Mouse (Mus musculus): ENCODE results near the gene Csmd2. TPM values are rescaled to one million over a fixed set of nuclear protein-coding genes. Genes with fewer than 3 reads are reported as not detected.
"Not testable (repeated sequence)": the region's sequence is repeated elsewhere in the genome, so short reads cannot be mapped to it uniquely, and the experiment has no call there.

Gene Csmd2
- polyA plus RNA-seq, 1 experiment from 2014 or later, result 0.32 TPM

DNA sequence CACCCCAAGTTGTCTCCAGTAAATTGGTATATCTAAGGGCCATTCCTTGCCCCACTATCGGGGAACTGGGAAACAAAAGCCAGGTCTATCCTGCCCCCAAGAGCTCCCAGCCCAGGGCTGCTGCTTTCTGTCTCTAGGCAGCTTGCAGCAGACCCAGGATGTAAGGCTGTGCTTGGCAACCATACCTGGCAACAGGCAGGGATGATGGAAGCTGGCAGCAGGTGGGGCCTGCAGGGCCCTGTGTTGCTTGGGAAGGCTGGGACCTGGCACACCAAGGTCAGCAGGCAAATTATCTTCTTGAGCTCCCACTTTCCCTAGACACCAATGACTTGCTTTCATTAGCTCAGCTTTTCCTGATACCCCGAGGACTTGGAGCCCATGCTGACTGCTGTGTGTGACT, 31.8 kb downstream of the Csmd2 start:
- no peak for ATAC-seq (ENCODE audit: insufficient read depth, low FRiP score)
- Histone ChIP-seq H3K4me1 (ENCODE audit: control insufficient read depth, insufficient read depth, low read length) (no peaks in the 10 kb centered on the region), H3K4me3 (replicated peaks; ENCODE audit: low read length) (no peak overlapping the region), H3K9me3 (replicated peaks; ENCODE audit: control insufficient read depth, low read length) (no peaks in the 10 kb centered on the region), H3K36me3 (ENCODE audit: control insufficient read depth, insufficient read depth, low read length) (no peaks in the 10 kb centered on the region), H3K4me2 (ENCODE audit: low read depth, low read length) (no peak overlapping the region), H3K27me3 (ENCODE audit: control insufficient read depth, insufficient read depth, low read length) (no peaks in the 10 kb centered on the region), H3K27ac (ENCODE audit: low read length) (no peak overlapping the region), H3K9ac (ENCODE audit: low read length) (no peak overlapping the region)
- 72% methylated on average over 2 of the region's 2 CpGs for WGBS

DNA sequence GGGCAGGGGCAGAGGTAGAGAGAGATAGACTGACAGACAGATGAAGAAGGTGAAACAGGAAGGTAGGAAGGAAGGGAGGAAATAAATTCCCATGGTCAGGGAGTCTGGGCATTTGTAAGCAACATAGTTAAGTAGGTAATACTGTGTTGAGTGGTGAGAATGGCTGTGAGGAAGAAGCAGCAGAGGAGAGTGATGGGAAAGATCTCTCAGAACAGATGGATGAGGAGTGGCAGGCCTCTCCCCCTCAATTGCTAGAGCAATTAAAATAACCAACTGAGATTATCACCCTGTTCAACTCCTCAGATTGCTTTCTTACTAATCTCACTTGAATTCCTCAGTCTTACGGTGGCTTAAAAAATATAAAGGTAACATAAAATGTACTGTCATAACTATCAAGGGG, 40.6 kb downstream of the Csmd2 start:
- no peak for ATAC-seq (ENCODE audit: insufficient read depth, low FRiP score)
- Histone ChIP-seq H3K36me3 (ENCODE audit: control insufficient read depth, insufficient read depth, low read length) (no peaks in the 10 kb centered on the region), H3K9ac (ENCODE audit: low read length) (no peak overlapping the region), H3K9me3 (replicated peaks; ENCODE audit: control insufficient read depth, low read length) (no peaks in the 10 kb centered on the region), H3K27ac (ENCODE audit: low read length) (no peak overlapping the region), H3K4me2 (ENCODE audit: low read depth, low read length) (no peak overlapping the region), H3K27me3 (ENCODE audit: control insufficient read depth, insufficient read depth, low read length) (no peaks in the 10 kb centered on the region), H3K4me1 (ENCODE audit: control insufficient read depth, insufficient read depth, low read length) (no peaks in the 10 kb centered on the region), H3K4me3 (replicated peaks; ENCODE audit: low read length) (no peak overlapping the region)
- 87% methylated on average over 1 of the region's 1 CpGs for WGBS

DNA sequence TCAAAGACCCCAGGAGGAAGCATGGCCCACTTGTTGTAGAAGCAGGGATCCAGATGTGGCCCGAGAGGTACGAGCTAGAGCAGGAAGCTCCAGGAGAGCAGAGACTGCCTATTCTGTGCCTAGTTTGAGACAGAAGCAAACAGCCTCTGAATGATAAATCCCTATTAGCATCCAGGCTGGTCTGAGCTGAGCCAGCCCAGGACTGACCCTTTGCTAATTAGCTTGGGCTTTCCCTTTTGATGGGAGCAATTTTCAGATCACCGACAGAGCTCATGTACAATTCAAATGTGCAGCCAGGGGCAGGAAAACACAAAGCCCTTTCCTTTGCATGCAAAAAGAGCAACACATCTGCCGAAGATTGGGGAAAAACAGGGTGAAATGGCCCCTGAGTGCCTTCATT, 54.2 kb downstream of the Csmd2 start:
- no peak overlapping the region for H3K4me2 ChIP-seq (ENCODE audit: low read depth, low read length)
- no peak overlapping the region for H3K4me3 ChIP-seq (replicated peaks; ENCODE audit: low read length)
- no peak overlapping the region for H3K9ac ChIP-seq (ENCODE audit: low read length)
- no peaks in the 10 kb centered on the region for H3K4me1 ChIP-seq (ENCODE audit: control insufficient read depth, insufficient read depth, low read length)
- no peak for ATAC-seq (ENCODE audit: insufficient read depth, low FRiP score)
- H3K36me3 ChIP-seq (ENCODE audit: control insufficient read depth, insufficient read depth, low read length), result no peaks in the 10 kb centered on the region
- no peak overlapping the region for H3K27ac ChIP-seq (ENCODE audit: low read length)
- H3K27me3 ChIP-seq (ENCODE audit: control insufficient read depth, insufficient read depth, low read length), result no peaks in the 10 kb centered on the region
- H3K9me3 ChIP-seq (replicated peaks; ENCODE audit: control insufficient read depth, low read length), result no peaks in the 10 kb centered on the region
- 74% methylated on average over 4 of the region's 4 CpGs for WGBS

DNA sequence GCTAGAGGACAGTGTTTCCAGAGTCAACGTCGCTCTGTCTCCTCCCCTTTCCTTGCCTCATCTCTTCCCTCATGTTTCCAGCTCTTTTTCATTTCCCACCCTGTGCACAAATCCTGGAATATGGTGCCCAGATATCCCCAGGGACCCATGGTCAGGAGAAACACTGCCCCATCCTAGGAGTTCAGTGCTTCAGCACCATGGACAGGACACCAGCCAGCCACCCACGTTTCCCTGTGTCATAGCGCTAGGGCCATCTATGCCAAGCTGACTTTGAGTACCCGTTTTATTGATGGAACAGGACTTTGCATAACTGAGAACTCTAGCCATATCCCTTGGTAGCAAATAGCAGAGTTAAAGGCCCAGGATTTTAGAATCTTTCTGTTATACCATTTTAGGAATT, 55.0 kb downstream of the Csmd2 start:
- H3K27ac ChIP-seq (ENCODE audit: low read length), result no peak overlapping the region
- H3K9me3 ChIP-seq (replicated peaks; ENCODE audit: control insufficient read depth, low read length), result no peaks in the 10 kb centered on the region
- H3K4me3 ChIP-seq (replicated peaks; ENCODE audit: low read length), result no peak overlapping the region
- H3K9ac ChIP-seq (ENCODE audit: low read length), result no peak overlapping the region
- no peaks in the 10 kb centered on the region for H3K4me1 ChIP-seq (ENCODE audit: control insufficient read depth, insufficient read depth, low read length)
- ATAC-seq (ENCODE audit: insufficient read depth, low FRiP score), result no peak
- H3K4me2 ChIP-seq (ENCODE audit: low read depth, low read length), result no peak overlapping the region
- no peaks in the 10 kb centered on the region for H3K27me3 ChIP-seq (ENCODE audit: control insufficient read depth, insufficient read depth, low read length)
- H3K36me3 ChIP-seq (ENCODE audit: control insufficient read depth, insufficient read depth, low read length), result no peaks in the 10 kb centered on the region
- WGBS, result 22% methylated on average over 5 of the region's 5 CpGs

DNA sequence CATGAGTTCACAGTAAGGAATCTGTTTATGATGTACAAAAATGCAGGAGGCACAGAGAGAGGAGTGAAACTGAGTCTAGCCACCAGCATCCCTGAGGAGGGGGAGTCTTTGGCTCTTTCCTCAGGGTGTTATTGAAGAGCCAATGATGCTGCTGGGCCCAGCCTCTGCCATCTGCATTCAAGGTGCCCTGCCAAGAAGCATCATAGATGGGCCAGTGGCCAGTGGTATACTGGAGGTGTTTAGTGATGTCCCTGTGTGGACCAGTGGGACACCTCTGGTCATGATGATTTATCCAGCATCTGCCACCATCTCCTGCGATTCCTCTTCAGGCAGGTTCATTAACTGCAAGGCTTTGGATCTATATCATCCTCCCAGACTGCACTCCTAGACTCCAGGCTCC, 61.1 kb downstream of the Csmd2 start:
- no peak for ATAC-seq (ENCODE audit: insufficient read depth, low FRiP score)
- Histone ChIP-seq H3K27ac (ENCODE audit: low read length) (no peak overlapping the region), H3K36me3 (ENCODE audit: control insufficient read depth, insufficient read depth, low read length) (no peaks in the 10 kb centered on the region), H3K27me3 (ENCODE audit: control insufficient read depth, insufficient read depth, low read length) (no peaks in the 10 kb centered on the region), H3K4me1 (ENCODE audit: control insufficient read depth, insufficient read depth, low read length) (no peaks in the 10 kb centered on the region), H3K9ac (ENCODE audit: low read length) (no peak overlapping the region), H3K9me3 (replicated peaks; ENCODE audit: control insufficient read depth, low read length) (no peaks in the 10 kb centered on the region), H3K4me2 (ENCODE audit: low read depth, low read length) (no peak overlapping the region), H3K4me3 (replicated peaks; ENCODE audit: low read length) (no peak overlapping the region)
- 59% methylated on average over 1 of the region's 1 CpGs for WGBS

DNA sequence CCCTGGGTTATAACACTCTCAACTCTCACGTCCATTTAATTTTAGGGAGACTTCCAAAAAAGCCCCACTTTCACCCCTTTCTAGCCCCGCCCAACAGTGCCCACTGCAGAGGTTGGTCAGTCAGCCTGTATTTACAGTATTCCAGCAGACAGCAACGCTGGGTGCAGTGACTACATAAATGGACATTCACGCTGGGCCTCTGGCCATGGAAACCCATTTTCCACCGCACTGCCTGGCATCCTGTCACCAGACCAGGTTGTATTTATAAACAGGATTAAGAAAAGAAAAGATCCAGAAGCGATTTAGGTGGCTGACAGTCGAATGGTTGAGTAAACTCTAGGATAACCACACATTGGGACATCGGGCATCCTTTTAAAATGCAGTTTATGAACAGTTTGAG, 65.0 kb downstream of the Csmd2 start:
- 60% methylated on average over 8 of the region's 8 CpGs for WGBS
- Histone ChIP-seq H3K4me2 (ENCODE audit: low read depth, low read length) (no peak overlapping the region), H3K4me1 (ENCODE audit: control insufficient read depth, insufficient read depth, low read length) (no peaks in the 10 kb centered on the region), H3K4me3 (replicated peaks; ENCODE audit: low read length) (no peak overlapping the region), H3K9ac (ENCODE audit: low read length) (no peak overlapping the region), H3K9me3 (replicated peaks; ENCODE audit: control insufficient read depth, low read length) (no peaks in the 10 kb centered on the region), H3K27me3 (ENCODE audit: control insufficient read depth, insufficient read depth, low read length) (no peaks in the 10 kb centered on the region), H3K36me3 (ENCODE audit: control insufficient read depth, insufficient read depth, low read length) (no peaks in the 10 kb centered on the region), H3K27ac (ENCODE audit: low read length) (no peak overlapping the region)
- no peak for ATAC-seq (ENCODE audit: insufficient read depth, low FRiP score)

DNA sequence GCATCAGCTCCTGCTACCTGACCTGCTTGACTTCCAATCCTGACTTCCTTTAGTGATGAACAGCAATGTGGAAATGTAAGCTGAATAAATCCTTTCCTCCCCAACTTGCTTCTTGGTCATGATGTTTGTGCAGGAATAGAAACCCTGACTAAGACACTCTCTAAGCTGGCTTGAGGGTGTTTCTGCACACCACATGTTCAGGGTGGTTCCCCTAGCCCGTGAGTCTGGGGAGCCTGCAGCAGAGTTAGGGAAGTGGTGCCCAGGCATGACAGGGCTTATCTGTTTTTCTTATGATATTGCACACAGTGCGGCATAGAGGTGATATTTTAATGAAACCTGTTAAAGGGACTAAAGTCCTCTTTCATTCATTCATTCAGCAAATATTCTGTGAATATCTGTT, 73.6 kb downstream of the Csmd2 start:
- not testable (repeated sequence) for H3K9ac ChIP-seq (ENCODE audit: low read length); H3K9me3 ChIP-seq (replicated peaks; ENCODE audit: control insufficient read depth, low read length); ATAC-seq (ENCODE audit: insufficient read depth, low FRiP score); H3K4me3 ChIP-seq (replicated peaks; ENCODE audit: low read length); H3K27ac ChIP-seq (ENCODE audit: low read length); H3K27me3 ChIP-seq (ENCODE audit: control insufficient read depth, insufficient read depth, low read length); H3K36me3 ChIP-seq (ENCODE audit: control insufficient read depth, insufficient read depth, low read length); H3K4me2 ChIP-seq (ENCODE audit: low read depth, low read length); H3K4me1 ChIP-seq (ENCODE audit: control insufficient read depth, insufficient read depth, low read length)
- whole genome bisulfite sequencing, result 72% methylated on average over 2 of the region's 2 CpGs

DNA sequence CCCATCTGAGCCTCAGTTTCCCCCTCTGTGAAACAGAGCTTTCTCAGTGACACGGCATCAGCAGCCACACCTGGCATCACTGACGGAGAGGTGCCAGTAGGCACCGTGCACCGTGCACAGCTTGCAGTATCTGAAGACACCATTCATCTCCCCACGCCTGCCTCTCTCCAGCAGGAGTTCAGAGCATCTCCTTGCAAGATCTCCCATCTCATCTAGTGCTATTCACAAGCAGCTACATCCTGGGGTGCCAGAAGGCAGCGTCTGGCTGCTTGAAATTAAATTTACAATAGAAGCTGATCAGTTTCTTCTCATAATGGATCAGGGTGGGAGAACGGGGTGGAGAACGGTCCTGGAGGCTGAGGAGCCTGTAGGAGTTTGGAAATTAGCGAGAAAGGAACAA, 79.5 kb downstream of the Csmd2 start:
- H3K4me2 ChIP-seq (ENCODE audit: low read depth, low read length), result no peak overlapping the region
- ATAC-seq (ENCODE audit: insufficient read depth, low FRiP score), result no peak
- no peaks in the 10 kb centered on the region for H3K9me3 ChIP-seq (replicated peaks; ENCODE audit: control insufficient read depth, low read length)
- WGBS, result 84% methylated on average over 9 of the region's 9 CpGs
- no peak overlapping the region for H3K4me3 ChIP-seq (replicated peaks; ENCODE audit: low read length)
- no peaks in the 10 kb centered on the region for H3K4me1 ChIP-seq (ENCODE audit: control insufficient read depth, insufficient read depth, low read length)
- H3K9ac ChIP-seq (ENCODE audit: low read length), result no peak overlapping the region
- H3K27ac ChIP-seq (ENCODE audit: low read length), result no peak overlapping the region
- no peaks in the 10 kb centered on the region for H3K27me3 ChIP-seq (ENCODE audit: control insufficient read depth, insufficient read depth, low read length)
- no peaks in the 10 kb centered on the region for H3K36me3 ChIP-seq (ENCODE audit: control insufficient read depth, insufficient read depth, low read length)

DNA sequence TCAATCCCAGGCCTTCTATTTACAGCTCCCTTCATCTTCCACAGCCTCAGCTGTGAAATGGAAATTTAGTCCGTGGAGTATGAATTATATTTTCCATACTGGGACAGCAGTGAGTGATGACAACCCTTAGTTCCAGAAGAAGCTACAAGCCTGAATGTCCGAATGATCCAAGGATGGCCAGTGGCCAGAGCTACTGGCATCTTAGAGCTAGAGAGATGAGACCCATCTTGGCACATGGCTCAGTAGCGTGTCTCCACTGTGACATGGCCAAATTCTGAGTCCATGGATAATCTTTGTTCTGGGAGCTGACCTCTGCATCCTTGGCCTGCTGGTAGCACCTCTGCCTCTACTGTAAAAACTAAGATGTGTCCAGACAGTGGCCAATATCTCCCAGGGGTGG, 96.8 kb downstream of the Csmd2 start:
- Histone ChIP-seq H3K27ac (ENCODE audit: low read length) (no peak overlapping the region), H3K9ac (ENCODE audit: low read length) (no peak overlapping the region), H3K36me3 (ENCODE audit: control insufficient read depth, insufficient read depth, low read length) (no peaks in the 10 kb centered on the region), H3K27me3 (ENCODE audit: control insufficient read depth, insufficient read depth, low read length) (no peaks in the 10 kb centered on the region), H3K4me2 (ENCODE audit: low read depth, low read length) (no peak overlapping the region), H3K9me3 (replicated peaks; ENCODE audit: control insufficient read depth, low read length) (no peaks in the 10 kb centered on the region), H3K4me3 (replicated peaks; ENCODE audit: low read length) (no peak overlapping the region), H3K4me1 (ENCODE audit: control insufficient read depth, insufficient read depth, low read length) (no peaks in the 10 kb centered on the region)
- 84% methylated on average over 3 of the region's 3 CpGs for WGBS
- no peak for ATAC-seq (ENCODE audit: insufficient read depth, low FRiP score)

DNA sequence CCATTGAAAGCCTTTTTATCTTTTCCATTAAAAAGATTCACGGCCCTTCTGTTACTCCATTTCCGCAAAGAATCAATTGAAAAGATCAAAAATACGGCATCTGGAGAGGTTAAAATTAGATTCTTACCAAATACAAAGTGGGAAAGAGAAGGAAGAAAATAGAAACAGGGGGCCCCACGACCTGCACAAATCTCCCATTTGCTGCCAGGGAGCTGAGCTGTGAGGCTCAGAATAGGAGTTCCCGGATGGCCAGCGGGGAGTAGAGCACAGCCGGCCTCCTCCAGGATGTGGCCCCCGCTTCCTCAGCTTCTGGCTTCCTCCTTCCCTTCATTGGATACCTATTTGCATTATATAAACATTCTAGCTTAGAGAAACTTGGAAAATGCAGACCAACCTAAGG, 97.4 kb downstream of the Csmd2 start:
- 74% methylated on average over 8 of the region's 8 CpGs for WGBS
- no peak for ATAC-seq (ENCODE audit: insufficient read depth, low FRiP score)

More for the DNA sequence above, 97.4 kb downstream of the Csmd2 start:
- Histone ChIP-seq H3K27ac (ENCODE audit: low read length) (no peak overlapping the region), H3K4me3 (replicated peaks; ENCODE audit: low read length) (no peak overlapping the region), H3K27me3 (ENCODE audit: control insufficient read depth, insufficient read depth, low read length) (no peaks in the 10 kb centered on the region), H3K9ac (ENCODE audit: low read length) (no peak overlapping the region), H3K4me2 (ENCODE audit: low read depth, low read length) (no peak overlapping the region), H3K9me3 (replicated peaks; ENCODE audit: control insufficient read depth, low read length) (no peaks in the 10 kb centered on the region), H3K4me1 (ENCODE audit: control insufficient read depth, insufficient read depth, low read length) (no peaks in the 10 kb centered on the region), H3K36me3 (ENCODE audit: control insufficient read depth, insufficient read depth, low read length) (no peaks in the 10 kb centered on the region)

All from stomach, embryonic 16.5 days (tissue).